Mouse (Mus musculus) MEL-GATA-1-ER (cell line): Measurements from ENCODE around the gene Slc7a15.
"Not testable (repeated sequence)": the region's sequence is repeated elsewhere in the genome, so short reads cannot be mapped to it uniquely, and the experiment has no call there.

Experiments
- DNase-seq: peaks from one replicate; pipeline ENCODE4 v3.0.0-alpha.2; 2012; ENCODE audit warnings: low read depth; ENCODE audit errors: extremely low read depth

The Slc7a15 gene

GRCm38 (mm10) chr12:8562213-8562612, 36.7 kb downstream of the Slc7a15 start:
- not testable (repeated sequence) for DNase-seq

GRCm38 (mm10) chr12:8559876-8560275, 39.0 kb downstream of the Slc7a15 start:
- DNase-seq, result peak; percentile 5

GRCm38 (mm10) chr12:8556189-8556588, 42.7 kb downstream of the Slc7a15 start:
- DNase-seq, result no peak

GRCm38 (mm10) chr12:8555419-8555818, 43.4 kb downstream of the Slc7a15 start:
- DNase-seq, result no peak

DNA sequence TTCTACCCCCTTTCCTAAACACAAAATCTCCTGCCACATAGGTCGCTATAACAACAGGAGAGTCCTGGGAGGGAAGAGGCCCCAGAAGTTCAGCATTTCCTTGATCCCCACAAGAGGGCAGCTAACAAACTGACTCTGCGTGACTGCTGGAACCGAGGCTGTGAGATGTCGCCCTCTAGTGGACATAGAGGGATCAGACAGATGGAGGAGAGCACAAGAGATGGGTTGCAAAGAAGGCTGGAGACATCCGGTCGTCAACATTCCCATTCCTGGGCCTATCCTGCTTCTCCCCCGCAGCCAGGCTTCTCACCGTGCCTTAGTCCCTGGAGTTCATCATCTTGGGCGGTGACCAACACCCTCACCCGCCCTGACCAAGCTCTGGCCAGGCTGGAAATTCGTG, 51.5 kb downstream of the Slc7a15 start:
- peak; percentile 60 for DNase-seq

DNA sequence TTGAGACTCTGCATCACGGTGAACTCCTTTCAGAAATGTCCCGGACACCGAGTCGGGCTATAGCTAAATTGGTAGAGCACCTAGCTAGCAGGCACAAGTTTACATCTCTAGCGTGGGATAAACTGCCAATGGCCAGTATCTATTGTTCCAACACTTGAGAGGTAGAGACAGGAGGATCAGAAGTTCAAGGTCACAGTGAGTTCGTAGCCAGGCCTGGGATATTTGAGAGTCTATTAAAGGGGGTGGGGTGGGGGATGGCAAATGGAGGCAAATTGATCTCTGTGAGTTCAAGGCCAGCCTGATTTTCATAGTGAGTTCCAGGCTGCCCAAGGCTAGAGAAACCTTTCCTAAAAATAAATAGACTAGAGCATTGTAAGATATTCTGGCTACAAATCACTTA, 52.1 kb downstream of the Slc7a15 start:
- no peak for DNase-seq

GRCm38 (mm10) chr12:8545066-8545610, 53.7 kb downstream of the Slc7a15 start:
- DNase-seq, result no peak

- no peak for DNase-seq
Measured at GRCm38 (mm10) chr12:8542371-8542770, 56.5 kb downstream of the Slc7a15 start.

DNA sequence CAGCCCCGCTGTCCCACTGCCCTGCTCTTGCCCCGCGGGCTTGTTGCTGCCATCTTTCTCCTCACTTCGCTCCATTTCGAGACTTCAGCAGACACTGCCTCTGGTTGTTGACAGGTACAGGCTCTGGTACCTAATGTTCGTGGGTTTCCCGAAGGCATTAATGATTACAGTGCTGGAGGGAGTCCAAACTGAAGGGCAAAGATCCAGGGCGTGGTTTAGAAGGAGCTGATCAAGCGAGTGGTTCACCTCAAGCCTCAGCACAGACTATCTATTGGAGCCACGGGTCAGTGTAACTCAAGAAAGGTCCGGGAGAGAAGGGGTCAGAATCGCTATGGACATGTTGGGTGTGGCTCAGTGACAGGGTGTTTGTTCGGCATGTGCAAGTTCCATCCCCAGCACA, 59.4 kb downstream of the Slc7a15 start:
- DNase-seq, result no peak

DNA sequence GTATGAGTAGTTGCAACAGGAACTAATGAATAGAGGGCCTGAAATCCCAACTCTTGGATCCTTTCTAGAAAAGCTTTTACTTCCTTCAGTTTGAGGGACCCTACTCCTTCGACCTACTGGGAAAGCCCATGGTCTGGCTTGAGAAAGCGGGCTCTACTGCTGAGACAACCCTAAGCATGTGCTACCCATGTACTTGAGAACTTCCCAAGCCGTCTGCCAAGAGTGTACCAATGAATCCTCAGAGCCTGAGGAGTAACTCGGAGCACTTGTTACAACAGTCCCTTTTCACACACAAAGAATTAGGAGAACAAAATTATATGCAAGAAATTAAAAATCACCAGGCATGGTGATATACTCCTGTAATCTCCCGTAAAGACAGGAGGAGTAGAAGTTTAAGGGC, 61.6 kb downstream of the Slc7a15 start:
- DNase-seq, result no peak

DNA sequence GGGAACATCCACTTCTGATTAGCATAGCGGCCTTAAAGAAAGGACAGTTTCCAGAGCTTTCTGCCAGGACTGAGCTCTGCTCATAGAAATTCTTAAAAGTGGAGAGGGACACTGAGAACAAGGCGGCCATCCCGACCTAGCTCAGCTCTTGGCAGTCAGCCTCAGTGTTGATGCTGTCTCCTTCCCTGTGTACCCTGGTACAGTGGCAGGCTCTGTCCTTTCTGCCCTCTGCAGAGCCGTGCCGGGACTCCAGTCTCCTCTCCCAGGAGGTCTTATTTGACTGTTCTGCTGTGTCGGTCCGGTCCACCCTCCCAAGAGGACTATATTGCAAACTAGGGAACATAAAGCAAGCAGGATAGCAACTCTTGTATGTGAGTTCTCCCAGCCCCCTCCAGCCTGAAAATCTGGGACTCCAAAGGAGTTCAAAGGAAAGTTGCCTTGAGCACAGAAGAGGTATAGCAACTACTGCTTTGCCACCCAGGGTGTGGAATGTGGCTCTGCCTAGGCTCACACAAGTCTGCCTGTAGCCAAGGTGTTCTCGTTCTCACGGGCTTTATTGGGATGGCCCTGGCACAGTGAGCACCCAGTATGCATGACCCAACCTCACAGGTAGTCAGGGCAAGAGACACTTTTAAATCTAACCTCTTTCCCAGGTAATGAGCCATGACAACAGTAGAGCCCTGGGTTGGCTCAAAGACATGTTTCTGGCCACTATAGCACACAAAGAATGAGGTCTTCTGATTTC, 62.5 kb downstream of the Slc7a15 start:
- DNase-seq, result no peak

GRCm38 (mm10) chr12:8535596-8535995, 63.3 kb downstream of the Slc7a15 start:
- no peak for DNase-seq

DNA sequence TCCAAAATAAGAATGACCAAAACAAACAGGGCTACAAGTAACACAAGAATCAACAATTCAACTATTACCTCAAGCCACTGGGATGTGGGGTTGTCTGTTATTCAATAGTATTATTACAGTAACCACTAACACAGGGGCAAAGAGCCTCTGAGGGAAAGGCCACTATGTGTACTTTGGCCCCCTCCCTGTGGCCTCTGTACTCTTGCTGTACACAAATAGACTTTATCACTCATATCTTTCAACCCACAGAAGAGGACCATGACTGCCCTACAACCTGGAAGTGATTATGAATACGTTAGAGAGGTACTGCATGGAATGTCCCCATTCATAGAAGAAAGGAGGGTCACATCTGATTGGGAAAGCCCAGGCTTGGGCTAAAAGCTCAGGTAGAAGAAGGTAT, 64.0 kb downstream of the Slc7a15 start:
- DNase-seq, result no peak

DNA sequence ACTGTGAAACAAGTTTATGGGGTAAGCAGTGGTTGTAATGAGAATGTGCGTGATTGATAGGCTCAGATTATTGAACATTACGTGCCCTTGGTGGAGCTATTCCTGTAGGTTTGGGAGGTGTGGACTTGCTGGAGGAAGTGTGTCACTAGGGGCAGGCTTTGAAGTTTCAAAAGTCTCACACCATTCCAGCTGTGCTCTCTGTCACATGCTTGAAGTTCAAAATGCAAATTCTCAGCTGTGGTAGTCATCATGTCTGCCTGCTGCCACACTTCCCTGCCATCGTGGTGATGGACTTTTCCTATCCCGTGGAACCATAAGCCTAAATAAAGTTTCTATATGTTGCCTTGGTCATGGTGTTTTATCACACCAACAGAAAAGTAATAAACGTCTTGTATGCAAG, 71.1 kb downstream of the Slc7a15 start:
- no peak for DNase-seq

- DNase-seq, result no peak
Measured at GRCm38 (mm10) chr12:8527175-8527574, 71.7 kb downstream of the Slc7a15 start.

DNA sequence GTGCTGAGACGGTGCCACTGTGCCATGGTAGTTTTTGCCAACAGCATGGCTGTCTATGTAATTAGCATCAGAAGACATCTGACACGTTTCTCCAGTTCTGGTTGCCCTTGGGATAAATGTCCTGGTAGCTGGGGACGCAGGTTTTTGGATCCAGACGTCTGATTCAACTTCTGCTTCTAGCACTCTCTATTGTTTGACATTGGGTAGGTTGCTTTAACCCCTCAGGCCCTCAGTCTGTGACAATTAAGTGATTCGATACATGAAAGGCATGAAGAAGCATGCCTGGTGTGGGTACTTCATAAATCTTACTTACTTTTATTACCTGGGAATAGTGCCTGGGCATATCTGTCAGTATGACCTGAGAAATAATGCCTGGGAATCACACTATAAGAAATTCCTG, 74.8 kb downstream of the Slc7a15 start:
- no peak for DNase-seq

DNA sequence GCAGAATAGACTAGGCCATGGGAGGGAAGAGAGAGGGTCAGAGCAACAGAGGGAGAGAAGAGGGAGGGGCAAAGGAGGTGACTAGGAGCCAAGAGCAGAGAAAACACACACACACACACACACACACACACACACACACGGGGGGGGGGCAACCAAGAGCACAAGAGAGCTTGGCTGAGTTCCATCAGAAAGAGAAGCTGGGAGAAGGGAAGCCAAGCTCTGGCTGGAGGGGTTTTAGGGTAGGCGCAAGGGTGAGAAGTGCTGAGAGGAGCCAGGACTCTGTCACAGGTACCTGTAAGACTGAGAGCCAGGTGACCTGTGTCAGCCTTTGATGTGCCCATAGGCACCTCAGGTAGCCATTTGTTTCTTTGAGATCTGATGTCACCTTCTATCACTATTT, 76.2 kb downstream of the Slc7a15 start:
- DNase-seq, result no peak

- DNase-seq, result peak; percentile 95
Measured at GRCm38 (mm10) chr12:8521375-8522047, 77.4 kb downstream of the Slc7a15 start.

GRCm38 (mm10) chr12:8519431-8520160, 79.3 kb downstream of the Slc7a15 start:
- no peak for DNase-seq

- no peak for DNase-seq
Measured at GRCm38 (mm10) chr12:8511037-8511882, 87.6 kb downstream of the Slc7a15 start.

DNA sequence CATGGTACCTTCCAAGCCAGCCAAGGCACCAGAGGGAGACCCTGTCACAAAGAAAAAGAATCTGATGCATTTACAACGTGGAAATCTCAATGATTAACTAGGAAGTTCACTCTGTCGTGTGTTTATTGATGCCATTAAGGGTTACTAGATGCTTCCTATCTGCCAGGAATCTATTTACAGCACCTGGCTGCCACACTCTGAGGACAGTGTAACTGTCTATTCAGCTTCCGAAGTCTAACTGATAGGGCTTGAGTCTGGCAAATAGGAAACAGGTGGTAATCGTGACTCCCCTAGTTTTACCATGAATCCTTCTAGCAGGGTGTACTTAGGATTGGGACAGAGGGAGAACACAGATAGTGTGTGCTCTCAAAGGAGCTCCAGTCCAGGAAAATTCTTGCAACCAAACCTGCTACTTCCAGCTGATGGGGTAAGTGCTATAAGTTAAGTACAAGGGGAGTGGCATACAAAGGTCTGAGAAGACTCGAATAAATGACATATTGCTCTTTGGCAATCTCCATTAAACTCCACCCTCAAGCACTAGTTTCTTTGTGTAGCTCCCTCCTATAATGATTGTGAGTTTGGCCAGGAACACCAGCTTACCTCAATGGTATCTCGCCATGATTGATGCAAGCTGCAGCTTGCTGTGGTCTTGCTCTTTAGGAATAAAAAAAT, 88.4 kb downstream of the Slc7a15 start:
- DNase-seq, result no peak
